Mouse (Mus musculus): ENCODE results near the gene Dcps. TPM values are rescaled to one million over a fixed set of nuclear protein-coding genes. Genes with fewer than 3 reads are reported as not detected.

Dcps gene
- polyA plus RNA-seq, 1 experiment from 2014 or later = 61.5 TPM

GRCm38 (mm10) chr9:35108066-35108465 is 67.8 kb downstream of the Dcps start:
- Histone ChIP-seq H3K9ac (no peak overlapping the region), H3K4me1 (replicated peaks) (peaks cover 67% of the 10 kb centered on the region), H3K27me3 (replicated peaks) (no peaks in the 10 kb centered on the region), H3K9me3 (replicated peaks) (no peaks in the 10 kb centered on the region), H3K36me3 (0 out of 2 replicates have a peak, but pooled peaks cover under 1% of the 10 kb centered on the region), H3K4me2 (no peak overlapping the region), H3K27ac (ENCODE audit: poor library complexity, severe bottlenecking) (no peak overlapping the region), H3K4me3 (no peak overlapping the region)
- 77% methylated on average over 3 of the region's 3 CpGs for WGBS
- ATAC-seq (ENCODE audit: insufficient number of reproducible peaks, low FRiP score) = no peak

- Histone ChIP-seq H3K4me1 (replicated peaks) (peaks cover 66% of the 10 kb centered on the region), H3K9me3 (replicated peaks) (no peaks in the 10 kb centered on the region), H3K9ac (no peak overlapping the region), H3K4me3 (no peak overlapping the region), H3K27ac (ENCODE audit: poor library complexity, severe bottlenecking) (no peak overlapping the region), H3K27me3 (replicated peaks) (no peaks in the 10 kb centered on the region), H3K36me3 (0 out of 2 replicates have a peak, but pooled peaks cover 5% of the 10 kb centered on the region), H3K4me2 (no peak overlapping the region)
- 90% methylated on average over 5 of the region's 5 CpGs for WGBS
- no peak for ATAC-seq (ENCODE audit: insufficient number of reproducible peaks, low FRiP score)
Observed at GRCm38 (mm10) chr9:35107396-35107795, 68.5 kb downstream of the Dcps start.

- Histone ChIP-seq H3K4me3 (no peak overlapping the region), H3K9me3 (replicated peaks) (no peaks in the 10 kb centered on the region), H3K36me3 (0 out of 2 replicates have a peak, but pooled peaks cover 5% of the 10 kb centered on the region), H3K9ac (peak overlapping the region; percentile 19; the same call in 1 of the 2 replicates), H3K27ac (ENCODE audit: poor library complexity, severe bottlenecking) (peak overlapping the region; percentile 40), H3K27me3 (replicated peaks) (no peaks in the 10 kb centered on the region), H3K4me1 (replicated peaks) (peaks cover 54% of the 10 kb centered on the region), H3K4me2 (peak overlapping the region; percentile 22)
- peak; percentile 80 for ATAC-seq (ENCODE audit: insufficient number of reproducible peaks, low FRiP score)
- WGBS = 32% methylated on average over 15 of the region's 15 CpGs
Observed at GRCm38 (mm10) chr9:35105884-35106880, 69.7 kb downstream of the Dcps start.

GRCm38 (mm10) chr9:35105438-35105837 is 70.4 kb downstream of the Dcps start:
- 26% methylated on average over 2 of the region's 2 CpGs for WGBS
- H3K27me3 ChIP-seq (replicated peaks) = no peaks in the 10 kb centered on the region
- H3K4me3 ChIP-seq = no peak overlapping the region
- H3K9me3 ChIP-seq (replicated peaks) = no peaks in the 10 kb centered on the region
- H3K4me1 ChIP-seq (replicated peaks) = peaks cover 47% of the 10 kb centered on the region
- peak overlapping the region; percentile 19; the same call in 1 of the 2 replicates for H3K9ac ChIP-seq
- peak overlapping the region; percentile 40; the same call in 1 of the 2 replicates for H3K27ac ChIP-seq (ENCODE audit: poor library complexity, severe bottlenecking)
- no peak for ATAC-seq (ENCODE audit: insufficient number of reproducible peaks, low FRiP score)
- H3K36me3 ChIP-seq = peaks cover 10% of the 10 kb centered on the region; the same call in 1 of the 2 replicates
- peak overlapping the region; percentile 22 for H3K4me2 ChIP-seq

DNA sequence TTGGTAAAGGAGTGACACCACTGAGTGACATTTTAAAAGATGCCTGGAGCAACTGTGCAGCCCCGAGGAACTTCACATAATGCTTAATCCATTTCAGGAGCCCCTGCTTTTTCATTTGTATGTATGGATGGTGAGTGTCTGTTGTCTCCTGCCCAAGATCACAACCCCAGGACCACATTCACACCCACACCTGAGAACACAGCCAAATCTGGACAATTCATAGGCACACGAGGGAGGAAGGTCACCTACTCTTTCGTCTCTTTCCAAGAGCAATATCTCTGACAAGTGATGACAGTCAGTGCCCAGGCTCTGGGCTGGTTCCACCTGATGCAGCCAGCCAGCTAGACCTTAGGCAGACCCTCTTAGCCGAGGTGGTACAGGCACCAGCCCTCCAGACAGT is 71.2 kb downstream of the Dcps start:
- no peak overlapping the region for H3K4me2 ChIP-seq
- WGBS = 42% methylated on average over 4 of the region's 4 CpGs
- H3K9me3 ChIP-seq (replicated peaks) = no peaks in the 10 kb centered on the region
- H3K27ac ChIP-seq (ENCODE audit: poor library complexity, severe bottlenecking) = no peak overlapping the region
- H3K9ac ChIP-seq = no peak overlapping the region
- peaks cover 40% of the 10 kb centered on the region for H3K4me1 ChIP-seq (replicated peaks)
- H3K4me3 ChIP-seq = no peak overlapping the region
- peaks cover 10% of the 10 kb centered on the region; the same call in 1 of the 2 replicates for H3K36me3 ChIP-seq
- no peaks in the 10 kb centered on the region for H3K27me3 ChIP-seq (replicated peaks)
- ATAC-seq (ENCODE audit: insufficient number of reproducible peaks, low FRiP score) = no peak

- Histone ChIP-seq H3K9me3 (replicated peaks) (no peaks in the 10 kb centered on the region), H3K9ac (no peak overlapping the region), H3K27me3 (replicated peaks) (no peaks in the 10 kb centered on the region), H3K4me2 (no peak overlapping the region), H3K4me1 (replicated peaks) (peaks cover 18% of the 10 kb centered on the region), H3K36me3 (peaks cover 10% of the 10 kb centered on the region; the same call in 1 of the 2 replicates), H3K4me3 (no peak overlapping the region), H3K27ac (ENCODE audit: poor library complexity, severe bottlenecking) (no peak overlapping the region)
- WGBS = 76% methylated on average over 4 of the region's 4 CpGs
- no peak for ATAC-seq (ENCODE audit: insufficient number of reproducible peaks, low FRiP score)
Observed at GRCm38 (mm10) chr9:35098762-35099161, 77.1 kb downstream of the Dcps start.

DNA sequence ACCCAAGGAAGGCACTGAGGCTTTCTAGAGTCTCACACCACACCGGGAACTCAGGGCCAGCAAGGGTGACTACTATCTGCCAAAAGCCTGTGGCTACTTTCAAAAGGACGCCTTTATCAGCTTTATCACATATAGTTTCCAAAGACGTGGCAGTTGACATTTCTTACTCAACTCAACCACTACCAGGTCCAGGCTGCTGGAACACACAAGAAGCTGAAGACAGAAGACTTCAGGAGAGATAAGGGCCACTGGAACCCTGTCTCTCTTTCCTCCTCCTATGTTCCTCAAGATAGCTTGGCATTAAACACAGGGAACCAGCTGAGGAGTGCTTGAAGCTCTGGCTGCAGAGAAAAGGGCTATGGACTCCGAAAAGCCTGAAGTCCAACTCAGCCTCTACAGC is 78.0 kb downstream of the Dcps start:
- 34% methylated on average over 4 of the region's 4 CpGs for WGBS
- ATAC-seq (ENCODE audit: insufficient number of reproducible peaks, low FRiP score) = no peak
- no peaks in the 10 kb centered on the region for H3K9me3 ChIP-seq (replicated peaks)

GRCm38 (mm10) chr9:35095726-35096125 is 80.1 kb downstream of the Dcps start:
- H3K27me3 ChIP-seq (replicated peaks) = no peaks in the 10 kb centered on the region
- no peak overlapping the region for H3K4me3 ChIP-seq
- no peak overlapping the region for H3K27ac ChIP-seq (ENCODE audit: poor library complexity, severe bottlenecking)
- H3K9me3 ChIP-seq (replicated peaks) = no peaks in the 10 kb centered on the region
- no peak overlapping the region for H3K9ac ChIP-seq
- no peak overlapping the region for H3K4me2 ChIP-seq
- 83% methylated on average over 1 of the region's 1 CpGs for WGBS
- peaks cover 2% of the 10 kb centered on the region; the same call in 1 of the 2 replicates for H3K36me3 ChIP-seq
- H3K4me1 ChIP-seq (replicated peaks) = peaks cover 18% of the 10 kb centered on the region
- no peak for ATAC-seq (ENCODE audit: insufficient number of reproducible peaks, low FRiP score)

More for the DNA sequence above, 78.0 kb downstream of the Dcps start:
- Histone ChIP-seq H3K4me2 (no peak overlapping the region), H3K9ac (no peak overlapping the region), H3K4me3 (no peak overlapping the region), H3K27me3 (replicated peaks) (no peaks in the 10 kb centered on the region), H3K4me1 (replicated peaks) (peaks cover 18% of the 10 kb centered on the region), H3K27ac (ENCODE audit: poor library complexity, severe bottlenecking) (no peak overlapping the region), H3K36me3 (peaks cover 7% of the 10 kb centered on the region; the same call in 1 of the 2 replicates)

GRCm38 (mm10) chr9:35093350-35093749 is 82.5 kb downstream of the Dcps start:
- H3K27ac ChIP-seq (ENCODE audit: poor library complexity, severe bottlenecking) = no peak overlapping the region
- H3K36me3 ChIP-seq = no peaks in the 10 kb centered on the region
- H3K4me1 ChIP-seq (replicated peaks) = peaks cover 12% of the 10 kb centered on the region
- 85% methylated on average over 3 of the region's 3 CpGs for WGBS
- no peak for ATAC-seq (ENCODE audit: insufficient number of reproducible peaks, low FRiP score)
- no peaks in the 10 kb centered on the region for H3K9me3 ChIP-seq (replicated peaks)
- no peak overlapping the region for H3K9ac ChIP-seq
- no peak overlapping the region for H3K4me2 ChIP-seq
- H3K4me3 ChIP-seq = no peak overlapping the region
- no peaks in the 10 kb centered on the region for H3K27me3 ChIP-seq (replicated peaks)

GRCm38 (mm10) chr9:35092904-35093303 is 83.0 kb downstream of the Dcps start:
- no peak for ATAC-seq (ENCODE audit: insufficient number of reproducible peaks, low FRiP score)
- Histone ChIP-seq H3K4me1 (replicated peaks) (peaks cover 8% of the 10 kb centered on the region), H3K4me2 (no peak overlapping the region), H3K36me3 (no peaks in the 10 kb centered on the region), H3K27me3 (replicated peaks) (no peaks in the 10 kb centered on the region), H3K9ac (no peak overlapping the region), H3K4me3 (no peak overlapping the region), H3K27ac (ENCODE audit: poor library complexity, severe bottlenecking) (no peak overlapping the region), H3K9me3 (replicated peaks) (no peaks in the 10 kb centered on the region)
- WGBS = 92% methylated on average over 2 of the region's 2 CpGs

All from heart, embryonic 12.5 days (tissue).